Mouse (Mus musculus): ENCODE data around the gene Ppp2r5e. TPM values are rescaled to one million over a fixed set of nuclear protein-coding genes. Genes with fewer than 3 reads are reported as not detected.

Gene Ppp2r5e
- 10 to 100 TPM; 41.7 to 54.9 TPM for total RNA-seq (2021)
- long read RNA-seq, experiment 1, full-length matches to known transcripts = 39 of 46 reads
- long read RNA-seq, experiment 1, partial matches to known transcripts = 0 of 46 reads
- long read RNA-seq, experiment 1, other reads (novel, unspliced or antisense) = 7 of 46 reads
- long read RNA-seq, experiment 2, full-length matches to known transcripts = 67 of 95 reads
- long read RNA-seq, experiment 2, partial matches to known transcripts = 18 of 95 reads
- long read RNA-seq, experiment 2, other reads (novel, unspliced or antisense) = 10 of 95 reads

GRCm38 (mm10) chr12:75596154-75597002, at the start of gene Ppp2r5e:
Ppp2r5e (minus strand) TSS chr12:75596245.
- DNase-seq (ENCODE audit: low spot score in 2 of 2) = peak; percentile 96 to 97

- DNase-seq (ENCODE audit: low spot score in 2 of 2) = no peak
These were observed 49.7 kb upstream of the Ppp2r5e start for GRCm38 (mm10) chr12:75645780-75646179.

- DNase-seq (ENCODE audit: low spot score in 2 of 2) = no peak
These were observed 45.7 kb upstream of the Ppp2r5e start for GRCm38 (mm10) chr12:75641726-75642125.

GRCm38 (mm10) chr12:75638345-75638744, 42.3 kb upstream of the Ppp2r5e start:
- DNase-seq (ENCODE audit: low spot score in 2 of 2) = no peak

- DNase-seq (ENCODE audit: low spot score in 2 of 2) = no peak
These were observed 41.1 kb upstream of the Ppp2r5e start for GRCm38 (mm10) chr12:75637103-75637502.

GRCm38 (mm10) chr12:75635771-75636430, 39.9 kb upstream of the Ppp2r5e start:
- DNase-seq (ENCODE audit: low spot score in 2 of 2) = peak in 1 of 2 experiments; percentile 18

- DNase-seq (ENCODE audit: low spot score in 2 of 2) = no peak
These were observed 33.6 kb upstream of the Ppp2r5e start for GRCm38 (mm10) chr12:75629618-75630017.

- no peak for DNase-seq (ENCODE audit: low spot score in 2 of 2)
These were observed 27.2 kb upstream of the Ppp2r5e start for GRCm38 (mm10) chr12:75623292-75623691.

GRCm38 (mm10) chr12:75622835-75623234, 26.8 kb upstream of the Ppp2r5e start:
- DNase-seq (ENCODE audit: low spot score in 2 of 2) = no peak

- no peak for DNase-seq (ENCODE audit: low spot score in 2 of 2)
These were observed 20.8 kb upstream of the Ppp2r5e start for GRCm38 (mm10) chr12:75616841-75617240.

GRCm38 (mm10) chr12:75616158-75616791, 20.2 kb upstream of the Ppp2r5e start:
- DNase-seq (ENCODE audit: low spot score in 2 of 2) = no peak

GRCm38 (mm10) chr12:75615556-75615955, 19.5 kb upstream of the Ppp2r5e start:
- DNase-seq (ENCODE audit: low spot score in 2 of 2) = no peak

GRCm38 (mm10) chr12:75612711-75613110, 16.7 kb upstream of the Ppp2r5e start:
- no peak for DNase-seq (ENCODE audit: low spot score in 2 of 2)

GRCm38 (mm10) chr12:75599490-75599889, 3.4 kb upstream of the Ppp2r5e start:
- DNase-seq (ENCODE audit: low spot score in 2 of 2) = peak in 1 of 2 experiments; percentile 11

GRCm38 (mm10) chr12:75598988-75599387, 2.9 kb upstream of the Ppp2r5e start:
- DNase-seq (ENCODE audit: low spot score in 2 of 2) = no peak

- DNase-seq (ENCODE audit: low spot score in 2 of 2) = no peak
These were observed 1.7 kb upstream of the Ppp2r5e start for GRCm38 (mm10) chr12:75597707-75598106.

- peak; percentile 51 to 56 for DNase-seq (ENCODE audit: low spot score in 2 of 2)
These were observed 523 bp downstream of the Ppp2r5e start for GRCm38 (mm10) chr12:75595291-75596153.

GRCm38 (mm10) chr12:75594404-75594803, 1.6 kb downstream of the Ppp2r5e start:
- no peak for DNase-seq (ENCODE audit: low spot score in 2 of 2)

GRCm38 (mm10) chr12:75593817-75594216, 2.2 kb downstream of the Ppp2r5e start:
- DNase-seq (ENCODE audit: low spot score in 2 of 2) = no peak

- no peak for DNase-seq (ENCODE audit: low spot score in 2 of 2)
These were observed 8.5 kb downstream of the Ppp2r5e start for GRCm38 (mm10) chr12:75587501-75587900.
